In genomic region chr15:31223596-31224134, GRCm38 (mm10) we compare ENCODE assay signal across 8 mouse cellular contexts. TPM values are rescaled to one million over a fixed set of nuclear protein-coding genes. Genes with fewer than 3 reads are reported as not detected.
A peak's percentile ranks its signal among the peaks of the same experiment; 100 is the strongest.
DNase-seq lines count a peak whose midpoint lies in the region; ATAC-seq and TF ChIP-seq lines count a peak whose summit lies in the region.

No protein-coding gene starts in this region.

- no peak for TF ChIP-seq CTCF in cerebellum, adult 2 months (IDR thresholded peaks at IDR 0.05; ENCODE audit: borderline replicate concordance, insufficient read depth, low read depth, low read length)
- TF ChIP-seq CTCF in intestine, postnatal 0 days (IDR thresholded peaks at IDR 0.05; ENCODE audit: low read depth): no peak
- no peak for TF ChIP-seq CTCF in midbrain, postnatal 0 days (IDR thresholded peaks at IDR 0.05)

- H3K27me3 ChIP-seq in cerebellum, adult 2 months (ENCODE audit: control insufficient read depth, insufficient read depth, low read length): no peaks in the 10 kb centered on the region
- no peaks in the 10 kb centered on the region for H3K27me3 ChIP-seq in intestine, postnatal 0 days (replicated peaks; ENCODE audit: control insufficient read depth, insufficient read depth, low read length)
- no peaks in the 10 kb centered on the region for H3K27me3 ChIP-seq in midbrain, postnatal 0 days (ENCODE audit: insufficient read depth, low read length)

- no peak overlapping the region; the same call in 1 of the 2 replicates for H3K9ac ChIP-seq in intestine, postnatal 0 days (ENCODE audit: low read depth, low read length)
- H3K9ac ChIP-seq in midbrain, postnatal 0 days (replicated peaks; ENCODE audit: low read length, poor library complexity, severe bottlenecking): peak overlapping the region; percentile 47; the same call in 1 of the 2 replicates

- H3K4me1 ChIP-seq in cerebellum, adult 2 months (ENCODE audit: control insufficient read depth, insufficient read depth, low read length): no peaks in the 10 kb centered on the region
- peaks cover 6% of the 10 kb centered on the region; the same call in 1 of the 2 replicates for H3K4me1 ChIP-seq in intestine, postnatal 0 days (replicated peaks; ENCODE audit: control insufficient read depth, insufficient read depth, low read length)
- no peaks in the 10 kb centered on the region for H3K4me1 ChIP-seq in midbrain, postnatal 0 days (ENCODE audit: insufficient read depth, low read length)

- H3K9me3 ChIP-seq in intestine, postnatal 0 days (ENCODE audit: control insufficient read depth): no peaks in the 10 kb centered on the region
- H3K9me3 ChIP-seq in midbrain, postnatal 0 days (ENCODE audit: low read length): no peaks in the 10 kb centered on the region

- 38% methylated on average over 15 of the region's 15 CpGs for WGBS in cerebellum, adult 2 months
- 35% methylated on average over 15 of the region's 15 CpGs for WGBS in intestine, postnatal 0 days
- WGBS in midbrain, postnatal 0 days: 39% methylated on average over 15 of the region's 15 CpGs

- peak overlapping the region; percentile 60 for H3K4me3 ChIP-seq in cerebellum, adult 2 months (replicated peaks; ENCODE audit: insufficient read depth, low read depth, low read length)
- H3K4me3 ChIP-seq in intestine, postnatal 0 days (ENCODE audit: low read depth, low read length): peak overlapping the region; percentile 86
- H3K4me3 ChIP-seq in midbrain, postnatal 0 days (ENCODE audit: low read depth, low read length): peak overlapping the region; percentile 79

- no peak for TF ChIP-seq POLR2A in cerebellum, adult 2 months (IDR thresholded peaks at IDR 0.05; ENCODE audit: borderline replicate concordance, insufficient read depth, low read length)

- H3K27ac ChIP-seq in cerebellum, adult 2 months (ENCODE audit: insufficient read depth, low read length): 0 out of 2 replicates have a peak overlapping the region, but pooled peaks have one; percentile 3
- no peak overlapping the region for H3K27ac ChIP-seq in intestine, postnatal 0 days (ENCODE audit: low read depth, low read length)
- peak overlapping the region; percentile 77 for H3K27ac ChIP-seq in midbrain, postnatal 0 days (ENCODE audit: low read depth, low read length)

- H3K36me3 ChIP-seq in intestine, postnatal 0 days (ENCODE audit: control insufficient read depth, insufficient read depth): no peaks in the 10 kb centered on the region
- no peaks in the 10 kb centered on the region for H3K36me3 ChIP-seq in midbrain, postnatal 0 days (ENCODE audit: insufficient read depth, low read length)

- peak in 1 of 2 experiments; percentile 32 for DNase-seq in cerebellum, adult 2 months
- no peak for DNase-seq in cerebellum, adult 8-10 months
- peak; percentile 32 for DNase-seq in thymus, postnatal 14 days
- DNase-seq in thymus, postnatal 25 days: no peak
- no peak for DNase-seq in midbrain, postnatal 0 days (ENCODE audit: low spot score)
- no peak for DNase-seq in embryo, embryonic 9.5 days (ENCODE audit: extremely low spot score)
- DNase-seq in spleen, adult 18-20 months: no peak

- peak overlapping the region; percentile 88 for H3K4me2 ChIP-seq in intestine, postnatal 0 days (replicated peaks; ENCODE audit: low read depth)
- peak overlapping the region; percentile 76 for H3K4me2 ChIP-seq in midbrain, postnatal 0 days (ENCODE audit: low read depth, low read length, poor library complexity, severe bottlenecking)

- 0 out of 2 replicates have a peak, but pooled peaks have one; percentile 4 for ATAC-seq in intestine, postnatal 0 days
- peak; percentile 19 for ATAC-seq in midbrain, postnatal 0 days (ENCODE audit: low FRiP score)

RNA-seq across cellular contexts. Expression of gene Dap, which starts 0.4 kb away (rescaled TPM):
- polyA plus RNA-seq in cerebellum, adult 2 months (2012; rRNA removed): 21.9 and 25.9 TPM in 2 replicates
- polyA plus RNA-seq in intestine, postnatal 0 days (2015; fragmentation: Nextera tagmentation; extraction: Ambion mirVana): 124 and 130 TPM in 2 replicates
- total RNA-seq in midbrain, postnatal 0 days (2014; rRNA removed): 14.8 and 22.1 TPM in 2 replicates
- polyA plus RNA-seq in midbrain, postnatal 0 days (2015; fragmentation: Nextera tagmentation; extraction: Ambion mirVana): 26.1 and 28.2 TPM in 2 replicates
